Mouse (Mus musculus): ENCODE results near the gene St3gal3. TPM values are rescaled to one million over a fixed set of nuclear protein-coding genes. Genes with fewer than 3 reads are reported as not detected.

Gene St3gal3
- total and polyA plus RNA-seq, 3 experiments = 16.4 to 23.3 TPM; not detected in 1

DNA sequence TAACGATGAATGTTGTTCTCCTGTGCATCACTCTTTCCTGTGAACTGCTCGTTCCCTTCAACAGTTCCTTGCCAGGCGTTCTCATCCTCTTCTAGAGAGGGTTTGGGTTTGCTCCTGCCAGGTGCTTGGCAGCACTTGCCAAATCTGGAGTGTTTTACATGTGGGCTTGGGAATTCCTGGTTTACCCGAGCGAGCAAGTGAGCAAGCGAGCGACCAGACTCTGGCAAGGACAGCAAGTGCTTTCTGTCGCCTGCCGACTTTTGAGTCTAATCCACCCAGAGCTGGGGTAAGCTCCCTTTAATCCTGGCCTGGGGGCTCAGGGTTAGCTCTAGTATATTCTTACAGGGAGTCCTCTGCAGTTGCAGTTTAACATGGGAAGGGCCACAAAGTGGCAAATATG lies 105.7 kb downstream of the St3gal3 start:
- Histone ChIP-seq H3K27ac (ENCODE audit: control insufficient read depth, low read depth, low read length) (no peak overlapping the region), H3K4me1 (ENCODE audit: control insufficient read depth in 1 of 2, insufficient read depth in 2 of 2, low read length in 2 of 2) (no peaks in the 10 kb centered on the region), H3K36me3 (ENCODE audit: control insufficient read depth in 1 of 2, insufficient read depth in 2 of 2, low read length in 2 of 2) (no peaks in the 10 kb centered on the region), H3K27me3 (ENCODE audit: control insufficient read depth in 1 of 2, insufficient read depth in 2 of 2, low read length in 2 of 2) (no peaks in the 10 kb centered on the region), H3K9me3 (replicated peaks; ENCODE audit: insufficient read depth, low read length) (no peaks in the 10 kb centered on the region), H3K79me2 (ENCODE audit: control insufficient read depth, insufficient read depth, low read length, poor library complexity) (no peaks in the 10 kb centered on the region), H3K4me3 (ENCODE audit: control insufficient read depth in 1 of 2, insufficient read depth in 1 of 2, low read depth in 2 of 2, low read length in 2 of 2) (no peak overlapping the region), H3K9ac (ENCODE audit: control insufficient read depth, low read depth, low read length, poor library complexity, severe bottlenecking) (no peak overlapping the region)
- TF ChIP-seq ZMIZ1 (IDR thresholded peaks at IDR 0.05; ENCODE audit: low read depth, low read length) (no peak), E2F4 (IDR thresholded peaks at IDR 0.05; ENCODE audit: borderline replicate concordance, low read depth, low read length) (no peak), JUND (IDR thresholded peaks at IDR 0.05; ENCODE audit: low read depth, low read length) (no peak), CHD2 (IDR thresholded peaks at IDR 0.05; ENCODE audit: low read length) (no peak), RCOR1 (IDR thresholded peaks at IDR 0.05; ENCODE audit: low read depth, low read length) (no peak), TAL1 (IDR thresholded peaks at IDR 0.05; ENCODE audit: low read length) (no peak), ZNF384 (IDR thresholded peaks at IDR 0.05; ENCODE audit: low read depth, low read length) (no peak), MYB (IDR thresholded peaks at IDR 0.05; ENCODE audit: low read depth, low read length) (no peak), USF1 (IDR thresholded peaks at IDR 0.05; ENCODE audit: low read depth, low read length) (no peak), NRF1 (IDR thresholded peaks at IDR 0.05; ENCODE audit: insufficient read depth, low read depth, low read length, poor library complexity, severe bottlenecking) (no peak), CTCF (IDR thresholded peaks at IDR 0.05 in 2 of 3, conservative IDR thresholded peaks at IDR 0.05 in 1 of 3; ENCODE audit: control insufficient read depth in 1 of 3, insufficient read depth in 1 of 3, low read depth in 2 of 3, low read length in 3 of 3, poor library complexity in 1 of 3, severe bottlenecking in 1 of 3) (no peak), USF2 (IDR thresholded peaks at IDR 0.05; ENCODE audit: borderline replicate concordance in 1 of 2, insufficient read depth in 1 of 2, low read depth in 1 of 2, low read length in 2 of 2) (no peak), ETS1 (IDR thresholded peaks at IDR 0.05; ENCODE audit: low read depth, low read length) (no peak), GATA1 (IDR thresholded peaks at IDR 0.05; ENCODE audit: low read depth, low read length) (no peak), EP300 (IDR thresholded peaks at IDR 0.05; ENCODE audit: low read depth in 1 of 2, low read length in 2 of 2) (no peak)
- no peak for DNase-seq (ENCODE audit: low read depth, low spot score)

DNA sequence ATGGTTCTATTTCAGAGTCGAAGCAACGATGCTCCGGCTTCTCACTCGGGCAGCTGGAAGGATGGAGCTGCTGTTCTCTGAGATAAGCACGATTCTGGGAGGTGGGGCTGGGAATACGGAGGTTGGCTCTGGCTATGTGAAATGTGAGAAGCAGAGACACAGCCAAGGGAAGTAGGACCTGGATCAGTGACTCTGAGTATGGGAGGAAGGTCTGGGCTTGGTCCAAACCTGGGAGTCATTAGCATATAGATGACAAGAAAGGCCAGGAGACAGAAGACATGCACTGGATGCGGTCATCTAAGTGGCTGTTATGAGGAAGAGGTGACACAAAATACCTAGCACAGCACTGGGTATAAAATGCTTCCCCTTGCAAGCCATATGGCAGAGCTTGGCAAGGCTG lies 108.8 kb downstream of the St3gal3 start:
- no peaks in the 10 kb centered on the region for H3K9me3 ChIP-seq (replicated peaks; ENCODE audit: insufficient read depth, low read length)
- DNase-seq (ENCODE audit: low read depth, low spot score) = no peak
- H3K9ac ChIP-seq (ENCODE audit: control insufficient read depth, low read depth, low read length, poor library complexity, severe bottlenecking) = no peak overlapping the region
- no peaks in the 10 kb centered on the region for H3K4me1 ChIP-seq (ENCODE audit: control insufficient read depth in 1 of 2, insufficient read depth in 2 of 2, low read length in 2 of 2)
- no peaks in the 10 kb centered on the region for H3K79me2 ChIP-seq (ENCODE audit: control insufficient read depth, insufficient read depth, low read length, poor library complexity)
- H3K27me3 ChIP-seq (ENCODE audit: control insufficient read depth in 1 of 2, insufficient read depth in 2 of 2, low read length in 2 of 2) = no peaks in the 10 kb centered on the region
- no peak overlapping the region for H3K27ac ChIP-seq (ENCODE audit: control insufficient read depth, low read depth, low read length)
- no peak overlapping the region for H3K4me3 ChIP-seq (ENCODE audit: control insufficient read depth in 1 of 2, insufficient read depth in 1 of 2, low read depth in 2 of 2, low read length in 2 of 2)
- TF ChIP-seq MYC (IDR thresholded peaks at IDR 0.05; ENCODE audit: low read depth, low read length) (no peak), POLR2AphosphoS5 (IDR thresholded peaks at IDR 0.05; ENCODE audit: borderline replicate concordance, low read depth, low read length) (no peak), MAZ (IDR thresholded peaks at IDR 0.05; ENCODE audit: low read depth, low read length) (no peak), USF1 (IDR thresholded peaks at IDR 0.05; ENCODE audit: low read depth, low read length) (no peak), RAD21 (IDR thresholded peaks at IDR 0.05; ENCODE audit: low read depth, low read length) (no peak), MYB (IDR thresholded peaks at IDR 0.05; ENCODE audit: low read depth, low read length) (no peak), JUND (IDR thresholded peaks at IDR 0.05; ENCODE audit: low read depth, low read length) (no peak), USF2 (IDR thresholded peaks at IDR 0.05; ENCODE audit: borderline replicate concordance in 1 of 2, insufficient read depth in 1 of 2, low read depth in 1 of 2, low read length in 2 of 2) (no peak), TAL1 (IDR thresholded peaks at IDR 0.05; ENCODE audit: low read length) (no peak)
- H3K36me3 ChIP-seq (ENCODE audit: control insufficient read depth in 1 of 2, insufficient read depth in 2 of 2, low read length in 2 of 2) = no peaks in the 10 kb centered on the region
